Mouse (Mus musculus): ENCODE results near the gene Mkrn1.

- no peak for TF ChIP-seq POLR2A (IDR thresholded peaks at IDR 0.05; ENCODE audit: low read depth, low read length)
- no peak for TF ChIP-seq CTCF (IDR thresholded peaks at IDR 0.05; ENCODE audit: borderline replicate concordance, insufficient read depth, low read length)
Measured at GRCm38 (mm10) chr6:39347880-39348814, 72.1 kb downstream of the Mkrn1 start.

Measured in embryonic fibroblast, embryonic 13.5 days (primary cell).